Mouse (Mus musculus) 416B (cell line): ENCODE measurements at regions not wholly inside any gene's neighbourhood (a gene's known extent, or its start where the extent isn't known, plus 50 kb on each side); places are given as distances from the start of the nearest gene placed in this dataset.
"Not testable (repeated sequence)": the region's sequence is repeated elsewhere in the genome, so short reads cannot be mapped to it uniquely, and the experiment has no call there.

Experiments
- DNase-seq: peaks from one replicate; pipeline ENCODE4 v3.0.0; 2011; ENCODE audit warnings: low read depth

DNA sequence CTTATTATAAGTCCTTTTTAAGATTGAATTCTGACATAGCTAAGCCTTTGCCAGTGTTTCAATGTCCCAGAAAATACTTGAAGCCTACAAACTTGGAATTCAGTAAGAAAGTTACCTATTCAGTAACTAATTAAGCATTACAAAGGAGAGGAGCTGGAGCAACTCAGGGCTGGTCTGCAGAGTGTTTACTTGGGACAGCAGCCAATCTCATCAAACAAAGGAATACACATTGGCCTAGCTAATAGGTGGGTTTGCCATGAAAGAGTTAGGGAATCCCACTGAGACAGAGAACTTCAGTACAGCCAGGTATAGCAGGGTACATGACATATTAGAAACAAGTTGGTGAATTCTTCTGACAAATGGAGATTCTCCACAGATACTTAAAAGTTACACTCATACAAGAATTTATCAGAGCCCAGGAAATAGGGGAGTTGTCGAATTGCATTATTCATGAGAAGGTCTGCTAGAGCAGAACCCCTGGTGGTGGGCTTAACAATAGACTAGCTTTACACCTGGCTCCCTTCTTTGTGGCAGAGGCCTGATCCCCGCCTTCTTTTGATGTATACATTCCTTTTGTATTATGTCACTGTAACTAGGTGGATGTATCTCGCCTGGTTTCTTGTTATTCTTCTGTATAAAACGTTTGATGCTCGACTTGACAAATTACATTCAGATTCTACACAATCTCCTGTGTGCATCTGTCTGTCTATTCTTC lies 525.2 kb downstream of the 4930447F04Rik start:
- not testable (repeated sequence) for DNase-seq

DNA sequence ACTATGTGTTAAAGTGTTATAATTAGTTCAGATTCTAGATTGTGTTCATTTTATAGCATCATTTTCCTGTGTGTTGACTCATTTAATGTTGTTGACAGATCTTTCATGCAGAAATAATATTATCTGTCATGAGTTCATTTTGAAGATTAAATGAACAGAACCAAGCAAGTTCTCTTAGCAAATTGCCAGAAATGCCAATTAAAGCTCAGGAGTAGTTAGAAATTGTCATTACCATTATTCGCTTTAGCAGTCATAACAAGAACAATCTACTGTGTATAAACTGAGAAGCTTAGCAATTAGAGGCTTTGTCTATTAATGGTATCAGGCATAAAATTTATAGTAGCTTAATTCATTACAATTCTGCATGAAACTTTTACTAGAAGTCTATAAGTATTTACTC lies 534.2 kb downstream of the 4930447F04Rik start:
- DNase-seq = no peak

DNA sequence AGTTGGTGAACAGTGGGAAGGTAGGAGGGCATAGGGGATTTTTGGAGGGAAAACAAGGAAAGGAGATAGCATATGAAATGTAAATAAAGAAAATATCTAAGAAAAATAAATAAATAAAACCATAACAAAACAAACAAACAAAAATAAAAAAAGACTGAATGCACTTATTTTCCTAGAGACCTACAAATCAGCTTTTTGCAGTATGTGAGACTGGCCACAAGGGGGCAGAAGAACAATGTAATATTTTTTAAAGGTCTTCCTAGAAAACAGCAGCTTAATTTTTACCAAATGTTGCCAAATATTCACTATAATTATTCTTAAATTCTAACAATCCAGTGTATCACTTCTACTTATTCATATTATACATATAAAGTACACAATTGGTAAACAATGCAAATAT lies 569.4 kb downstream of the 4930447F04Rik start:
- peak; percentile 11 for DNase-seq

DNA sequence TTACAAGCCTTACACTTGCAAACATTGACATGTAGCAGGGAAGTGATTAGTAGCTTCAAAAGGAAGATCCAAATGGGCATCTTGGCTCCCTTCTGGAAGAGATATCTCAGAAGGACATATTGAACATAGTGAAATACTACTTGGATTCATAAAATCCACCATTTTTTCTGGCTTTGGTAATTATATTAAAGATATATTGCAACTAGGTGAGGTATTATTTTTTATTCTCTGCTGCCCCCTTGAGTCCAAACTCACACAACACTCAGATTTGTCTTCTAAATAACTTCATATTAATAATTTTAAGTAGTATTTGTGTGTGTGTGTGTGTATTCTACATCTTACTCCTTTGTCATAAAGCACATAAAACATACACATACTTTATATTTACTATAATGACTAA lies 588.5 kb downstream of the 4930447F04Rik start:
- peak; percentile 19 for DNase-seq
